Mouse (Mus musculus): Measurements from ENCODE around the gene Slc35e3. TPM values are rescaled to one million over a fixed set of nuclear protein-coding genes. Genes with fewer than 3 reads are reported as not detected.
"Not testable (repeated sequence)": the region's sequence is repeated elsewhere in the genome, so short reads cannot be mapped to it uniquely, and the experiment has no call there.

Gene Slc35e3
- polyA plus RNA-seq, 1 experiment from 2014 or later = 7.1 TPM

GRCm38 (mm10) chr10:117758344-117758743 lies 12.2 kb upstream of the Slc35e3 start:
- WGBS = 95% methylated on average over 3 of the region's 3 CpGs
- ATAC-seq (replicated peaks; ENCODE audit: insufficient number of reproducible peaks, insufficient read depth, low FRiP score, low read depth); H3K4me1 ChIP-seq (replicated peaks): not testable (repeated sequence)

GRCm38 (mm10) chr10:117757796-117758342 lies 11.7 kb upstream of the Slc35e3 start:
- Histone ChIP-seq H3K4me3 (no peak overlapping the region), H3K4me2 (no peak overlapping the region), H3K9ac (no peak overlapping the region), H3K9me3 (replicated peaks) (no peaks in the 10 kb centered on the region), H3K36me3 (peaks cover 72% of the 10 kb centered on the region), H3K27me3 (no peaks in the 10 kb centered on the region), H3K27ac (no peak overlapping the region), H3K4me1 (replicated peaks) (no peaks in the 10 kb centered on the region)
- ATAC-seq (replicated peaks; ENCODE audit: insufficient number of reproducible peaks, insufficient read depth, low FRiP score, low read depth) = no peak
- 94% methylated on average over 7 of the region's 7 CpGs for WGBS

More at GRCm38 (mm10) chr10:117758344-117758743, 12.2 kb upstream of the Slc35e3 start:
- not testable (repeated sequence) for H3K9me3 ChIP-seq (replicated peaks); H3K9ac ChIP-seq; H3K4me3 ChIP-seq; H3K27ac ChIP-seq; H3K27me3 ChIP-seq; H3K4me2 ChIP-seq
- peaks cover 72% of the 10 kb centered on the region for H3K36me3 ChIP-seq

- Histone ChIP-seq H3K27me3 (no peaks in the 10 kb centered on the region), H3K4me3 (no peak overlapping the region), H3K27ac (no peak overlapping the region), H3K4me2 (no peak overlapping the region), H3K4me1 (replicated peaks) (no peaks in the 10 kb centered on the region), H3K9me3 (replicated peaks) (no peaks in the 10 kb centered on the region), H3K9ac (no peak overlapping the region), H3K36me3 (peaks cover 76% of the 10 kb centered on the region)
- WGBS = 92% methylated on average over 1 of the region's 1 CpGs
- no peak for ATAC-seq (replicated peaks; ENCODE audit: insufficient number of reproducible peaks, insufficient read depth, low FRiP score, low read depth)
Observed at GRCm38 (mm10) chr10:117757259-117757658, 11.1 kb upstream of the Slc35e3 start.

GRCm38 (mm10) chr10:117756784-117757183 lies 10.6 kb upstream of the Slc35e3 start:
- WGBS = 91% methylated on average over 5 of the region's 5 CpGs
- H3K9ac ChIP-seq = no peak overlapping the region
- H3K4me3 ChIP-seq = no peak overlapping the region
- H3K4me1 ChIP-seq (replicated peaks) = no peaks in the 10 kb centered on the region
- H3K9me3 ChIP-seq (replicated peaks) = no peaks in the 10 kb centered on the region
- no peak overlapping the region for H3K27ac ChIP-seq
- H3K27me3 ChIP-seq = no peaks in the 10 kb centered on the region
- H3K4me2 ChIP-seq = no peak overlapping the region
- H3K36me3 ChIP-seq = peaks cover 74% of the 10 kb centered on the region
- no peak for ATAC-seq (replicated peaks; ENCODE audit: insufficient number of reproducible peaks, insufficient read depth, low FRiP score, low read depth)

- Histone ChIP-seq H3K4me3 (no peak overlapping the region), H3K27ac (no peak overlapping the region), H3K27me3 (no peaks in the 10 kb centered on the region), H3K9ac (no peak overlapping the region), H3K4me1 (replicated peaks) (no peaks in the 10 kb centered on the region), H3K4me2 (no peak overlapping the region), H3K9me3 (replicated peaks) (no peaks in the 10 kb centered on the region), H3K36me3 (peaks cover 74% of the 10 kb centered on the region)
- ATAC-seq (replicated peaks; ENCODE audit: insufficient number of reproducible peaks, insufficient read depth, low FRiP score, low read depth) = no peak
- 86% methylated on average over 11 of the region's 11 CpGs for WGBS
Observed at GRCm38 (mm10) chr10:117755799-117756467, 9.8 kb upstream of the Slc35e3 start.

- Histone ChIP-seq H3K27me3 (no peaks in the 10 kb centered on the region), H3K27ac (no peak overlapping the region), H3K4me3 (no peak overlapping the region), H3K36me3 (peaks cover 72% of the 10 kb centered on the region), H3K9ac (no peak overlapping the region), H3K4me2 (no peak overlapping the region), H3K4me1 (replicated peaks) (no peaks in the 10 kb centered on the region), H3K9me3 (replicated peaks) (no peaks in the 10 kb centered on the region)
- 81% methylated on average over 13 of the region's 13 CpGs for WGBS
- ATAC-seq (replicated peaks; ENCODE audit: insufficient number of reproducible peaks, insufficient read depth, low FRiP score, low read depth) = no peak; the same call in 1 of the 2 replicates
Observed at GRCm38 (mm10) chr10:117755086-117755798, 9.1 kb upstream of the Slc35e3 start.

GRCm38 (mm10) chr10:117754609-117754940 lies 8.4 kb upstream of the Slc35e3 start:
- Histone ChIP-seq H3K36me3 (peaks cover 72% of the 10 kb centered on the region), H3K9me3 (replicated peaks) (no peaks in the 10 kb centered on the region), H3K9ac (no peak overlapping the region), H3K27me3 (no peaks in the 10 kb centered on the region), H3K27ac (no peak overlapping the region), H3K4me2 (no peak overlapping the region), H3K4me1 (replicated peaks) (no peaks in the 10 kb centered on the region), H3K4me3 (no peak overlapping the region)
- WGBS = 94% methylated on average over 7 of the region's 7 CpGs
- no peak for ATAC-seq (replicated peaks; ENCODE audit: insufficient number of reproducible peaks, insufficient read depth, low FRiP score, low read depth)

GRCm38 (mm10) chr10:117753711-117754608 lies 7.8 kb upstream of the Slc35e3 start:
- Histone ChIP-seq H3K9me3 (replicated peaks) (no peaks in the 10 kb centered on the region), H3K4me1 (replicated peaks) (no peaks in the 10 kb centered on the region), H3K9ac (no peak overlapping the region), H3K4me2 (no peak overlapping the region), H3K36me3 (peaks cover 71% of the 10 kb centered on the region), H3K4me3 (no peak overlapping the region), H3K27me3 (no peaks in the 10 kb centered on the region), H3K27ac (no peak overlapping the region)
- 90% methylated on average over 8 of the region's 8 CpGs for WGBS
- ATAC-seq (replicated peaks; ENCODE audit: insufficient number of reproducible peaks, insufficient read depth, low FRiP score, low read depth) = no peak

GRCm38 (mm10) chr10:117752851-117753647 lies 6.9 kb upstream of the Slc35e3 start:
- no peak for ATAC-seq (replicated peaks; ENCODE audit: insufficient number of reproducible peaks, insufficient read depth, low FRiP score, low read depth)
- no peak overlapping the region for H3K4me3 ChIP-seq
- no peak overlapping the region for H3K9ac ChIP-seq
- no peaks in the 10 kb centered on the region for H3K27me3 ChIP-seq
- 92% methylated on average over 5 of the region's 5 CpGs for WGBS
- H3K27ac ChIP-seq = no peak overlapping the region
- H3K9me3 ChIP-seq (replicated peaks) = no peaks in the 10 kb centered on the region
- H3K36me3 ChIP-seq = peaks cover 66% of the 10 kb centered on the region
- no peaks in the 10 kb centered on the region for H3K4me1 ChIP-seq (replicated peaks)
- no peak overlapping the region for H3K4me2 ChIP-seq

- 97% methylated on average over 7 of the region's 7 CpGs for WGBS
Observed at GRCm38 (mm10) chr10:117752304-117752821, 6.2 kb upstream of the Slc35e3 start.

More at GRCm38 (mm10) chr10:117752304-117752821, 6.2 kb upstream of the Slc35e3 start:
- ATAC-seq (replicated peaks; ENCODE audit: insufficient number of reproducible peaks, insufficient read depth, low FRiP score, low read depth) = no peak
- Histone ChIP-seq H3K4me2 (no peak overlapping the region), H3K9ac (no peak overlapping the region), H3K4me1 (replicated peaks) (no peaks in the 10 kb centered on the region), H3K9me3 (replicated peaks) (no peaks in the 10 kb centered on the region), H3K36me3 (peaks cover 59% of the 10 kb centered on the region), H3K27ac (no peak overlapping the region), H3K27me3 (no peaks in the 10 kb centered on the region), H3K4me3 (no peak overlapping the region)
